Mouse (Mus musculus) gastrocnemius, postnatal 10 days (tissue): ENCODE measurements around the gene Adh4. TPM values are rescaled to one million over a fixed set of nuclear protein-coding genes. Genes with fewer than 3 reads are reported as not detected.
"Not testable (repeated sequence)": the region's sequence is repeated elsewhere in the genome, so short reads cannot be mapped to it uniquely, and the experiment has no call there.

Experiments used
- DNase-seq: peaks from one replicate; pipeline ENCODE4 v3.0.0; 2021; ENCODE audit warnings: mixed read lengths
- total RNA-seq, 2 experiments: library from RNA; stranded (reverse); gene quantifications; 2 replicates each; pipeline ENCODE4 v1.2.3; 2021

Gene Adh4
- total RNA-seq, 2 experiments from 2014 or later = not detected

DNA sequence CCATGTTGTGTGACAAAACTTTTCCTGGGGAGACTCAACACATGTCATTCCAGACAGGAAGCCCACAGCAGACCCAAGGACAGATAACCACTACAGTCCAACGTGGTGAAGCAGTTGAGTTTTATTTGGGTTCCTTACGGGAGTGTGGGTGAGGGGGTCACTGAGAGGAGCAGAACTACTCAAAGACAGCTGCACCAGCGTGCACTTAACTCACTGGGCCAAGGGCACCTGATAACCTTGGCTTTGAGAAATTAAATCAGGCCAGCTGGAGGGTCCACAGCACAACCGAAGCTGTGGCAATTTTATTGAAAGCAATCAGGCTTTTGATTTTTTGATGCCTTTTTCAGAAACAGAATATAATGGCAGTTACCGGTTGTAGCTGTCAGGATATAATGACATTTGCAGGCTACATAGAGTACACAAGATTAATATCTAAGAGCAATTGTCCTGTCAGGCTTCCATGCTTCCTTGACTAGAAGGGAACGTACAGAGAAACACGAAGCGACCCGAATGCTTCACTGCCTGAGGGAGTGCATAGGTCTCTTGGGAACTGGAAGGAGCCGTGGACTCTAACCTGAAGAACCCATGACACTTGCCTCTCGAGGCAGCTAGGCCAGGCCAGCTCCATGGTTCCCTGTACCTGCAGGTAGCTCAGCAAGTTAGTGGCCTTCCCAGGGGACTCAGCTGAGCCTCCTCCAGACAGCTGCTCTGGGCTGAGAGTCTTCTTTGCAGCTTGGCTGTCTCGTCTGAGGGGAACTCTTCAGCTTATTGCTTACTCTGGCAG, 33.0 kb downstream of the Adh4 start:
- DNase-seq = no peak

DNA sequence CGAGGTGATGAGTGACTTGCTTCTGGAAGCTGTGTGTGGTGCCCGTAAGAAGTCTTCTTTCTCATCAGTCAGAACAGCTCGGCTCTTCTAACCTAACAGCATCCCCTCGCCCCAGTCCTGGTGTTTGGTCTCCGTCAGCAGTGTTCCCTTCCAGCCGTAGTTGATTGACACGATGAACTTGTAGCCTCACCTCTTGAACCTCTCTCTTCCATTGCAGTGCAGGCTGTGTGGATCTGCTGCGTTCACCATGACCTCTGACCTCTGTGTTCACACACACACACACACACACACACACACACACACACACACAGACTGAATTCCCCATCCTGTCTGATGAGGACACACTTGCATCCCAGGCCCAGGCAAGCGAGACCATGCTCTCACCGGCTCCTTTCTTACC, 36.9 kb downstream of the Adh4 start:
- DNase-seq = no peak

DNA sequence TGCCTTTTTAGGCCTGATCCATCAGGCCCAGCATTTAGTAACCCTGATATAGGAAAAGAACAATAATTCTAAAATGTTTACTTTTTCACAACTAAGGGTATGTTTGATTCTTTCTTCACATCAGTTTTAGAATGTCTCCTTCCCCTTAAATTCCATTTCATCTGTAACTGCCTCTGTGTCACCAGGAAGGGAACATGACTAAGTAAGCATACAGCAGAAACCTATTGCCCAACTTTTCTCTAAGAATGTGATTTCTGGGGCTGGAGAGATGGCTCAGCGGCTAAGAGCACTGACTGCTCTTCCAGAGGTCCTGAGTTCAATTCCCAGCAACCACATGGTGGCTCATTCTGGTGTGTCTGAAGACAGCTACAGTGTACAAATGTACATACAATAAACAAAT, 39.0 kb downstream of the Adh4 start:
- DNase-seq = no peak

DNA sequence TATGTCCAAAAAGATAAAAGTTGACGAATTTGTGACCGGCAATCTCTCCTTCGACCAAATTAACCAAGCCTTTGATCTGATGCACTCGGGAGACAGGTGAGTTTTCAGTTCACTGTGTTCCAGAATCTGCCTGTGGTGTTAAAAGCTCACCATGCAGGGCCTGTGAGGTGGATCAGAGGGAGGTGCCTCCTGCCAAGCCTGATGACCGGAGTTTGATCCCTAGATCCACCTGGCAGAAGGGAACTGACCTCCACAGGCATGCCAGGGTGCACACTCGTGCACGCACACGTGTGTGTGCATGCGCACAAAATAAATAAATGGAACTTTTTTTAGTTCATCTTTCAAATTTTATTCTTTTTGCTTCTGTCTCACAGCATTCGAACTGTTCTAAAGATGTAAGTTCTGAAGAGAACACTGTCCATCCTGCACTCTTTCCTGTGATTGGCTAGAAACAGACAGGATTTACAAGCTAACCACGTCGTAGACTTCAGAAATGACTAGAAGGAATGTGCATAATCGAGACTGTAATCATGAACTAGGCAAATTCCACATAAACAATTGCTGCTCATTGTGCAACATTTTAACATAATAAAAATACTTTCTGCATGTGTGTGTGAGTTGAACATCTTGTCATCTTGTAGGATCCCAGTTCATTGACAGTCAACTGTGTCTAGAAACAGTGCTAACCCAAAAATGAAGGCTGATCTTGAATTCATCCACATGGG, 39.6 kb downstream of the Adh4 start:
- DNase-seq = no peak

DNA sequence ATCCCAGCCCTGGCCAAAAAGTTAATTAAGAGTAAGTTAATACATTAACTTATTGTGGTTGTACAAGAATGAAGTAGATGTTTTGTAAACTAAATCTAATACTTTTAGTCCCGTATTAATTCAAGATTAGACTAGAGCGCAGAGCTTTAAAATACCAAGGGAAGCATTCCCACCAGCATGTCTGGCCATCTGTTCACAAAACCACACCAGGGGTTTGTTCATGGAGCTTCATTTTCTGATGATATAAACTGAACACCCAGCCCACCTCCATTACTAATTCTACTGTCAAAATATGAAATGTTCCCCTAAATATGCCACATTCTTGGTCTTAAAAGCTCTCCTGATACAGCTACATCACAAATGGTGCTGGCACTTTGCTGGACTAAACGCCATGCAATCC, 43.2 kb downstream of the Adh4 start:
- no peak for DNase-seq

DNA sequence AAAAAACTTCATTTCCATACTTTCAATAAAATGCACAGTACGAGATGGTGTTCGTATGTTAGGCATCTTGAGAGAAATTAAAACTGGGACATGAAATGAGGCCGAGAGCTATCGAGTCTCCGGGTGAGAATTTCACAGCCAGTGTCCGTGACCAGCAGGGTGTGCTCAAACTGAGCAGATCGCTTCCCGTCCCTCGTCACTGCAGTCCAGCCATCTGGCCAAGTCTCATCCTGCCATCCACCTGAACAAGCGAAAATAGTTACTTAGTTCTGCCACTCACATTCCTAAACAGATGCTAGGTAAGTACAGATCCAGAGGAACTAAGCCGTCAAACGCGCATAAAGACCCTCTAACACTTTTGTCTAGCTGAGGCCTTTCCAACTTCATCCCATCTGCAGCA, 45.0 kb downstream of the Adh4 start:
- no peak for DNase-seq

DNA sequence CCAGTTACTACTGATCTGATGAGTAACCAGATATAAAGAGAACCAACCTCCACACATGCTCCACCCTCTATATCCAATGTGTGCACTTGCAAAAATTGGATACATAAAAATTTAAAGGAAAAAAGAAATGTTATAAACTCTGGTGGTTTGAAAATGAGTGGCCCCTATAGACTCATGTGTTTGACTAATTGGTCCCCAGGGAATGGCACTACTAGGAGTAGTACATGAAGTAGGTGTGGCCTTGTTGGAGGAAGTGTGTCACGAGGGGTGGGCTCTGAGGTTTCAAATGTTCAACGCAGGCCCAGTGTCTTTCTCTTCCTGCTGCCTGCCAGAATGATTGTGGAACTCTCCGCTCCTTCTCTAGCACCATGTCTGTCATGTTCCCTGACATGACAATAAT, 46.6 kb downstream of the Adh4 start:
- DNase-seq = no peak

DNA sequence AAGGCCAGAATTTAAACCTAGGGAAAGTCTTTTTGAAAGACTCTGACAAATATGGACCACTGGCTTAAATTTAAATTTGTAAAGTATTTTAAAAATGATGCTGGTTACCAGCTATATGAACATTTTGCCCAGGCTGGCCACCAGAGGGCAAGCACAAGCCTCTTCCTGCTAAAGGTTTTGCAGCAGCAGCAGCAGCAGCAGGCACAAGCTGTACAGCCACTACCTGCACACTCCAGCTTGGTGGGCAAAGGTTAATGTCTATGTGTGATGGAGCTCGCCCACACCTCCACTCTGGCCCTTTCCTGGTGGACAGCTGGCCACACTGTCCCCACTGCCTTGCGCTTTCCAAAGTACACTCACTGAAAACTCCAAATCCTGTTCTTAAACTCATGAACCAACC, 47.9 kb downstream of the Adh4 start:
- DNase-seq = no peak

DNA sequence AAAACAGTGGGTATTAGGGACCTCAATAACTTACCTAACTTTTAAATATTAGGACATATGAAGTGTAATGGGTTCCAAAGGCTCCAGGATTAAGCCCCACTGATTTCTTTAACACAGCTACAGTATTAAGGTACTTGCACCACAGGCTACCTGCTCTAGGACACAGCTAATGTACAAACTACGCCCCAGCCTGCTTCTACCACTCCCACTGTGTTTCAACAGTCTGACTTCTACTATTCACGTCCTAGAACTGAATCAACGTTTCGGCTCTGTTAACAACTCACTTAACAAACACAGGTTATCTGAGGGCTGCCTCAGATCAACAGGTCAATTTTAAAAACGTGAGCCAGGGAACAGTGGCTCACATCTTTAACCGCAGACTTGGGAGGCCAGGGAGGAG, 48.5 kb downstream of the Adh4 start:
- no peak for DNase-seq

DNA sequence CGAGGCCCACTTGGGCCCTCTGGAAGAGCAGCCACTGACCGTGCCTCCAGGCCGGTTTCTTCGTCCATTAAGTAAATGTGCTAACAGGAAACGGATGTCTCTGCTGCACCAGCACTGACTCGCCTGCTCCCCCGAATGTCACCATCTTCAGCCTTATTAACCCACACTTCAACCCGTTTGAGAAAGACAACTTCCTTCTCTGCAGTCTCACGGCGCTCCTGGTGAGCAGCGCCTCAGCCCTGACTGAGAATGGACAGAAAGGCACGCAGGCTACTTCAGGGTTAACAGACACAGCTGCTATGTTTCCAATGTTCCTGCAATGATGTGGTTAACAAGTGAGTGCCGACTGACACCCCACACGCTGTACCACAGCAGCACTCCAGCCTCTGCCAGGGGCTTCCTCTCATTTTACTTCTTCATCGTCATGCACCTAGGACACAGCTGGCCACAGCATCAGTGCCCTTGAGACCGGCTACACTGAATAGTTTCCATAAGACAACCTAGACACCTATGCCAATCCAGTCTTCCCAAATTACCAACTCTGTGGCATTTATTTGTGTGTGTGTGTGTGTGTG, 49.4 kb downstream of the Adh4 start:
- DNase-seq = no peak

DNA sequence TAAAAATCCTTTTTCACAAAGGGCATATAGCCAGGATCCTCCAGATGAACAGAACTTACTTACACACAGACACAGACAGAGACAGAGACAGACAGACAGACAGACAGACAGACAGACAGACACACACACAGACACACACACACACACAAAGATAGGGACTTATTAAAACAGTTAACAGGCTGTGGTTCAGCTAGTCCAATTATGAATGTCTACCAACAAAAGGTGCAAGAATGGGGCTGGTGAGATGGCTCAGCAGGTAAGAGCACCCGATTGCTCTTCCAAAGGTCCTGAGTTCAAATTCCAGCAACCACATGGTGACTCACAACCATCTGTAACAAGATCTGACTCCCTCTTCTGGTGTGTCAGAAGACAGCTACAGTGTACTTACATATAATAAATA, 51.4 kb downstream of the Adh4 start:
- DNase-seq = not testable (repeated sequence)

DNA sequence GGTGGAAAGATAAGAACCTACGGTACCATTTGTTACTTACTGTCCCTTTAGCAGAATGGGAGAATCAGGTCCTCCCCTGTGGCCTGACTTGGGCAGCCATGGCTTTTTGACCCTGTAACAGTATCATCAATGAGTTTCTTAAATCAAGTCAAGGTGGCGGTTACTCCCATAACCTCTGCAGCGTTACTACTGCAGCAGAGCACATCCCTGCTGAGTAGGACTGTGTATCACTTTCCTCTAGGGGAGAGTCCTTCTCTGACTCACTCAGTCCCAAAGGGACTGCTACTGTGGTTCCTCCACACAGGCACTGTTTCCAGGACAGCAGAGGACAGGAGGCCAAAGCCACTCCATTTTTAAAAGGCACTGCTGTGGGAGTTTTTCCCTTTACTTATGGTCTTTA, 55.8 kb downstream of the Adh4 start:
- no peak for DNase-seq

DNA sequence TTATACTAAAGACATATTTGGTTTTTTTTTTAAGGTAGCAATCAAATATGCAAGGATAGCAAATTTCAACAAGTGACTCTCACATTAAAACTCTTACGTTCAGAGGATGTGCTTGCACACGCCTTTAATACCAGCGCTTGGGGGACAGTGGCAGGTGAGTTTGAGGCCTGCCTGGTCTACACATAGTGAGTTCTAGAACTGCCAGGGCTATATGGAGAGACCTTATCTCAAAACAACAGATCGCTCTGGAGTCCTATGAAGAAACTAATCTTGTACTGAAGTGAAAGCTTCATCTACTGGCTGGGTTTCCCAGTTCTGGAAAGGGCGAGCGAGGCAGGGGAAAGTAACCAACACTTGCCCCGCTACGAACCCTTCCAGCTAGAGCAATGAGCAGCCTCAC, 64.2 kb downstream of the Adh4 start:
- no peak for DNase-seq

Other genes starting within 250 kb of the Adh4 start
- gene 4930579F01Rik, start 221.6 kb upstream of the Adh4 start, total RNA-seq = not detected
- under 1 TPM; 0.20 to 0.28 TPM for gene Adh7, start 197.7 kb upstream of the Adh4 start, total RNA-seq
- gene Adh1, start 154.5 kb upstream of the Adh4 start, total RNA-seq = 10 to 100 TPM; 24.6 to 58.4 TPM
- not detected for gene Adh6a, start 102.2 kb upstream of the Adh4 start, total RNA-seq
- under 1 TPM in 1 of 2 experiments, not detected in 1; 0.35 TPM for gene Adh6b, start 73.7 kb upstream of the Adh4 start, total RNA-seq
- 10 to 100 TPM; 69.3 to 73.4 TPM for gene Adh5, start 27.6 kb downstream of the Adh4 start, total RNA-seq
- gene Metap1, start 74.0 kb downstream of the Adh4 start, total RNA-seq = 10 to 100 TPM; 44.9 to 47.0 TPM
- gene Eif4e, start 110.7 kb downstream of the Adh4 start, total RNA-seq = 100 to 1,000 TPM; 125 to 129 TPM